Mouse (Mus musculus): Measurements from ENCODE around the gene Arhgap45. TPM values are rescaled to one million over a fixed set of nuclear protein-coding genes. Genes with fewer than 3 reads are reported as not detected.

Gene Arhgap45
- polyA plus RNA-seq, 1 experiment from 2014 or later: 3.6 TPM

DNA sequence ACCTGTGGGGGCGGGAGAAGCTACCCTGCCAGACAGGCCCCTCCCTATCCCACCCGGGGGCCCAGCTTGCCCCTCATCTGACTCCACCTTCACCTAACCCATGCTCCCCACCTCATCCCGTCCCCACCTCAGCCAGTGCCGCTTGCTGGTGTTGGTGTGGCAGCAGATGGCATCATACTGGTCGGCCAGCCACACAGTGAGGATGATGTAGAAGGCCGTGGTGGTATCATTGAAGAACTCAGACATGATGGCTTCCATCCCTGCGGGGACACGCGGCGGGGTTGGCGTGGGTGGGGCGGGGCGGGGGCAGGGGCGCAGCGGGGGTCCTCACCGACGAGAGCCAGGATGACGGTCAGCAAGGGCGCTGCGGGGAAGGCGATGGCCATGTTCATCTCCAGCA, 38.4 kb upstream of the Arhgap45 start:
- H3K9ac ChIP-seq: no peak overlapping the region
- peaks cover 24% of the 10 kb centered on the region for H3K4me1 ChIP-seq
- H3K4me2 ChIP-seq: no peak overlapping the region
- peaks cover 60% of the 10 kb centered on the region for H3K36me3 ChIP-seq (replicated peaks)
- 94% methylated on average over 21 of the region's 21 CpGs for WGBS
- no peak overlapping the region for H3K27ac ChIP-seq
- no peak for ATAC-seq (ENCODE audit: low FRiP score)
- H3K9me3 ChIP-seq: no peaks in the 10 kb centered on the region
- peaks cover 7% of the 10 kb centered on the region; the same call in 1 of the 2 replicates for H3K27me3 ChIP-seq
- H3K4me3 ChIP-seq (replicated peaks): no peak overlapping the region

DNA sequence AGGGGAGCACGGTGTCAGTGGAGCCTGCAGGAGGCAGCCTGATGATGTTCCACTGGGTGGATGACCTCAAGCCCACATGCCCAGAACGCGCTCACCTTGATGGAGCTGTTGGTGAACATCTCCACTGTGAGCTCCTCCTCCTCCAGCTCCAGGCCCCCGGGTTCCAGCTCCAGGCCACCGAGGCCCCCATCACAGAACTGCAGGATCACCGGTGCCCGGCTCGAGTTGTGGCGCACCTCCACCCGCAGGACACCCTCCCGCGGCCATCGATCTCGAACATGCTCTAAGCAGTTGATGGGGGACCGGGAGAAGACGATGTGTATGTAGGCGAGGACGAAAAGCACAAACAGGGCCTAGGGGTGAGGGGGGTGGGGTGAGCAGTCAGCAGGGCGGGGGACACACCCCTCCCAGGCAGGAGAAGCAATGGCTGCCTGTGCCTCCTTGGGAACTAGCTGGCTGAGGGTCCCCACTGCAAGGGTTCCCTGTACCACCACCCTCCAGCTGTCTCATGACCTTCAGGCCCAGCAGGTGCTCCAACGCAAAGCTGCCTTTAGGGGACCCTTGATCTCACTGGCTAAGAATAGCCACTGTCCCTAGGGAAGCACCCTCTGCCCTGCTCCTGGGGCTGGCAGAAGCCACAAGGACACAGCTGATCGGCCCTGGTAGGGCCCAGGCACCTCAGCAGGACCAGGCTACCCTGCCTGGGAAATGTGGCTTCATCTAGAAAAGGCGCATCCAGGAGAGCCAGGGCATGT, 36.9 kb upstream of the Arhgap45 start:
- Histone ChIP-seq H3K4me1 (peaks cover 31% of the 10 kb centered on the region), H3K4me3 (replicated peaks) (no peak overlapping the region), H3K36me3 (replicated peaks) (peaks cover 54% of the 10 kb centered on the region), H3K4me2 (no peak overlapping the region), H3K9me3 (no peaks in the 10 kb centered on the region), H3K27me3 (no peaks in the 10 kb centered on the region), H3K27ac (no peak overlapping the region), H3K9ac (no peak overlapping the region)
- 94% methylated on average over 22 of the region's 22 CpGs for WGBS
- ATAC-seq (ENCODE audit: low FRiP score): no peak

DNA sequence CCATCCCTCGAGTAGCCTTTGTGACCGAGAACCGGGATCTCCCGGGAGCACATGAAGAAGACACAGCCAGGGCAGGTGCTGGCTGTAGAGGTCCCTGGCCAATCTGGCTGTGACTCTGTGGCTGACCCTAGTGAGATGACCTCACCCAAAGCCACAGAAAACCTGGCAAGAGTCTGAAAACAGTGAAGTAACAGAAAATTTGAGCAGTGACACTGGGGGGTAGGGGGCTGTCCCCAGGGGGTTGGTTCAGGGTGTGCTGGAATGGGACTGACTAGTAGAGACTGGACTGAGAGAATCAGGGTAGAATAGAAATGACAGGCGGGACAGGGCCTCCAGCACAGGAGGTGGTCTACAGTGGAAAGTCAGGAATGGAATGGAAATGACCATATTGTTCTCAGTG, 33.2 kb upstream of the Arhgap45 start:
- Histone ChIP-seq H3K27me3 (peaks cover 18% of the 10 kb centered on the region), H3K4me1 (peaks cover 55% of the 10 kb centered on the region), H3K36me3 (replicated peaks) (peaks cover 21% of the 10 kb centered on the region), H3K4me3 (replicated peaks) (peak overlapping the region; percentile 76), H3K9me3 (no peaks in the 10 kb centered on the region), H3K27ac (peak overlapping the region; percentile 94; the same call in 1 of the 2 replicates), H3K9ac (peak overlapping the region; percentile 80), H3K4me2 (peak overlapping the region; percentile 91)
- no peak for ATAC-seq (ENCODE audit: low FRiP score)
- WGBS: 79% methylated on average over 5 of the region's 5 CpGs

- Histone ChIP-seq H3K9me3 (no peaks in the 10 kb centered on the region), H3K36me3 (replicated peaks) (peaks cover 16% of the 10 kb centered on the region), H3K9ac (peak overlapping the region; percentile 80), H3K4me1 (peaks cover 59% of the 10 kb centered on the region), H3K27me3 (peaks cover 22% of the 10 kb centered on the region), H3K4me2 (peak overlapping the region; percentile 91), H3K4me3 (replicated peaks) (peak overlapping the region; percentile 76), H3K27ac (peak overlapping the region; percentile 94)
- WGBS: under 1% methylated on average over 15 of the region's 21 CpGs
- ATAC-seq (ENCODE audit: low FRiP score): 0 out of 2 replicates have a peak, but pooled peaks have one; percentile 2
These were observed 32.8 kb upstream of the Arhgap45 start for GRCm38 (mm10) chr10:79983670-79984069.

DNA sequence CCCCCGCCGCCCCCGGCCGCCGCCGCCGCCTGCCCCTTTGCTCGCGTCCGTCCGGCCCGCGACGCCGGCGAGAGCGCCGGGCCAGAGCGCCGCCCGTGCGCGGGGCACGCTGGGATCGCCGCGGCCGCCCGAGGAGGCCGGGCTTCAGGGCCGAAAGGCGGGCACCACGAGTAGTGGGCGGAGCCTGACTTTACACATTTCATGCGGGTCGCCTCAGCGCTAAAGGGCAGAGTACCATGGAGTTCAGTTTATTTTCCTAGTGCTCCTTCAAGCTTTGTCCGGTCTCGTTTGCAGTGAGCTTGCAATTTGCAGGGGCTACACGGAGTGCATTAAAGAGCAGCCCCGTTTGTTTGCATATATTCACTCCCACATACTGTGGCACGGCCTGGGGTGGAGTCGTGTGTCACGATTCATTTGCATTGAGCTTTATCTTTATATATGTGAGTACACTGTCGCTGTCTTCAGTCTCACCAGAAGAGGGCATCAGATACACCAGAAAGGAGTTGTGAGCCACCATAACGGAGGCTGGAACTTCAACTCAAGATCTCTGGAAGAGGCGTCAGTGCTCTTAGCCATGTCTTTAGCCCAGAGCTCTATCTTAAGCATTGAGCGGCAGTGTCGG, 32.1 kb upstream of the Arhgap45 start, which contains the start of gene Tmem259:
TSS of gene Tmem259 (minus strand) at position 136 of the 622 bp plus-strand sequence.
- peaks cover 62% of the 10 kb centered on the region for H3K4me1 ChIP-seq
- peaks cover 10% of the 10 kb centered on the region for H3K36me3 ChIP-seq (replicated peaks)
- H3K9ac ChIP-seq: peak within 1 kb of the TSS; percentile 80
- peak within 1 kb of the TSS; percentile 91 for H3K4me2 ChIP-seq
- H3K27ac ChIP-seq: peak within 1 kb of the TSS; percentile 94
- WGBS: under 1% methylated on average over 41 of the region's 49 CpGs
- ATAC-seq (ENCODE audit: low FRiP score): peak; percentile 79
- H3K27me3 ChIP-seq: peaks cover 29% of the 10 kb centered on the region
- H3K4me3 ChIP-seq (replicated peaks): peak within 1 kb of the TSS; percentile 76
- H3K9me3 ChIP-seq: no peaks in the 10 kb centered on the region

DNA sequence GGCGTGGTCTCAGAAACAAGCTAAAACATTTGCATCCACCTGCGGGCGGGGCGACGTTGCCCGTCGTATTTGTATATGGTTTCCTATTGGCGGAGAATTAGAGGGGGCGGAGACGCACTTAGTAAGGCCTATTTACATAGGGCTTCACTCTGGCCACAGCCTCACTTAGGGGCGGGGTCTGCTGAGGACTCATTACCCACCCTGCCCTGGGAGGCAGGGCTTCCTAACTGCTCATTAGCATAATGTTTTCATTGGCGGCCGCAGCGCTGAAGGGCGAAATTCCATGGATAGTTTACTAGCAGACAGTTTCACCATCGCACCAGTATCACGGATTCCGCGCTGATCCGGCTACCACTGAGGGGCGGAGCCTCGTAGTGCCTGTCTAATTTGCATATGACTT, 31.6 kb upstream of the Arhgap45 start:
- WGBS: under 1% methylated on average over 22 of the region's 22 CpGs
- H3K36me3 ChIP-seq (replicated peaks): 0 out of 2 replicates have a peak, but pooled peaks cover 4% of the 10 kb centered on the region
- H3K4me1 ChIP-seq: peaks cover 63% of the 10 kb centered on the region
- H3K9ac ChIP-seq: peak overlapping the region; percentile 80
- no peaks in the 10 kb centered on the region for H3K9me3 ChIP-seq
- peak overlapping the region; percentile 76 for H3K4me3 ChIP-seq (replicated peaks)
- H3K27me3 ChIP-seq: peaks cover 34% of the 10 kb centered on the region
- H3K27ac ChIP-seq: peak overlapping the region; percentile 94
- peak; percentile 94 for ATAC-seq (ENCODE audit: low FRiP score)
- H3K4me2 ChIP-seq: peak overlapping the region; percentile 91

GRCm38 (mm10) chr10:79985334-79986231, 30.9 kb upstream of the Arhgap45 start:
- ATAC-seq (ENCODE audit: low FRiP score): no peak
- Histone ChIP-seq H3K9me3 (no peaks in the 10 kb centered on the region), H3K9ac (peak overlapping the region; percentile 80), H3K27ac (peak overlapping the region; percentile 94), H3K4me2 (peak overlapping the region; percentile 91), H3K4me1 (peaks cover 63% of the 10 kb centered on the region), H3K27me3 (peaks cover 41% of the 10 kb centered on the region), H3K36me3 (replicated peaks) (0 out of 2 replicates have a peak, but pooled peaks cover under 1% of the 10 kb centered on the region), H3K4me3 (replicated peaks) (peak overlapping the region; percentile 76)
- WGBS: 5% methylated on average over 35 of the region's 35 CpGs

GRCm38 (mm10) chr10:79986232-79986878, 30.1 kb upstream of the Arhgap45 start:
- H3K9ac ChIP-seq: peak overlapping the region; percentile 80
- peaks cover 57% of the 10 kb centered on the region for H3K4me1 ChIP-seq
- peak overlapping the region; percentile 94 for H3K27ac ChIP-seq
- no peaks in the 10 kb centered on the region for H3K36me3 ChIP-seq (replicated peaks)
- ATAC-seq (ENCODE audit: low FRiP score): no peak
- peaks cover 49% of the 10 kb centered on the region for H3K27me3 ChIP-seq
- peak overlapping the region; percentile 91 for H3K4me2 ChIP-seq
- WGBS: 50% methylated on average over 6 of the region's 6 CpGs
- H3K4me3 ChIP-seq (replicated peaks): peak overlapping the region; percentile 76
- H3K9me3 ChIP-seq: no peaks in the 10 kb centered on the region

GRCm38 (mm10) chr10:79986963-79987362, 29.5 kb upstream of the Arhgap45 start:
- Histone ChIP-seq H3K4me3 (replicated peaks) (peak overlapping the region; percentile 41; the same call in 1 of the 2 replicates), H3K4me2 (peak overlapping the region; percentile 13; the same call in 1 of the 2 replicates), H3K4me1 (peaks cover 51% of the 10 kb centered on the region), H3K9me3 (peaks cover 3% of the 10 kb centered on the region; the same call in 1 of the 2 replicates), H3K27me3 (peaks cover 49% of the 10 kb centered on the region), H3K36me3 (replicated peaks) (no peaks in the 10 kb centered on the region), H3K27ac (peak overlapping the region; percentile 31; the same call in 1 of the 2 replicates), H3K9ac (no peak overlapping the region)
- no peak for ATAC-seq (ENCODE audit: low FRiP score)
- 3% methylated on average over 11 of the region's 11 CpGs for WGBS

- Histone ChIP-seq H3K27me3 (peaks cover 49% of the 10 kb centered on the region), H3K4me1 (peaks cover 44% of the 10 kb centered on the region), H3K36me3 (replicated peaks) (no peaks in the 10 kb centered on the region), H3K9me3 (peaks cover 3% of the 10 kb centered on the region; the same call in 1 of the 2 replicates), H3K4me3 (replicated peaks) (peak overlapping the region; percentile 41), H3K9ac (peak overlapping the region; percentile 33), H3K4me2 (peak overlapping the region; percentile 54), H3K27ac (peak overlapping the region; percentile 56)
- 10% methylated on average over 27 of the region's 27 CpGs for WGBS
- ATAC-seq (ENCODE audit: low FRiP score): no peak
These were observed 28.5 kb upstream of the Arhgap45 start for GRCm38 (mm10) chr10:79987771-79988505.
